Mouse (Mus musculus): ENCODE data around the gene Dapl1. TPM values are rescaled to one million over a fixed set of nuclear protein-coding genes. Genes with fewer than 3 reads are reported as not detected.

Dapl1 gene
- polyA plus RNA-seq, 2 experiments: 1.0 to 3.1 TPM

- WGBS: 68% methylated on average over 15 of the region's 15 CpGs
- H3K9ac ChIP-seq (ENCODE audit: low read depth, low read length, severe bottlenecking): no peak overlapping the region
- ATAC-seq (ENCODE audit: low FRiP score, low read depth): no peak
- peaks cover 17% of the 10 kb centered on the region for H3K4me1 ChIP-seq (ENCODE audit: control insufficient read depth, insufficient read depth, low read length)
- H3K27ac ChIP-seq (replicated peaks; ENCODE audit: low read depth, low read length): no peak overlapping the region
- no peaks in the 10 kb centered on the region for H3K9me3 ChIP-seq (ENCODE audit: control insufficient read depth, low read length)
- H3K4me3 ChIP-seq (replicated peaks; ENCODE audit: low read length): no peak overlapping the region
- H3K36me3 ChIP-seq (ENCODE audit: control insufficient read depth, insufficient read depth, low read length): no peaks in the 10 kb centered on the region
- H3K4me2 ChIP-seq (replicated peaks; ENCODE audit: low read depth, low read length, severe bottlenecking): no peak overlapping the region
- no peaks in the 10 kb centered on the region for H3K27me3 ChIP-seq (ENCODE audit: control insufficient read depth, insufficient read depth, low read length)
- no peak for DNase-seq (ENCODE audit: low spot score)
- no peak for TF ChIP-seq POLR2A (IDR thresholded peaks at IDR 0.05; ENCODE audit: borderline replicate concordance, extremely low read depth, insufficient read depth, insufficient read length)
Measured at GRCm38 (mm10) chr2:59533971-59534748, 49.7 kb downstream of the Dapl1 start.

- H3K4me3 ChIP-seq (replicated peaks; ENCODE audit: low read length): no peak overlapping the region
- no peak overlapping the region for H3K4me2 ChIP-seq (replicated peaks; ENCODE audit: low read depth, low read length, severe bottlenecking)
- WGBS: 95% methylated on average over 2 of the region's 2 CpGs
- H3K4me1 ChIP-seq (ENCODE audit: control insufficient read depth, insufficient read depth, low read length): peaks cover 15% of the 10 kb centered on the region
- H3K27me3 ChIP-seq (ENCODE audit: control insufficient read depth, insufficient read depth, low read length): no peaks in the 10 kb centered on the region
- no peaks in the 10 kb centered on the region for H3K9me3 ChIP-seq (ENCODE audit: control insufficient read depth, low read length)
- no peak for TF ChIP-seq POLR2A (IDR thresholded peaks at IDR 0.05; ENCODE audit: borderline replicate concordance, extremely low read depth, insufficient read depth, insufficient read length)
- H3K27ac ChIP-seq (replicated peaks; ENCODE audit: low read depth, low read length): no peak overlapping the region
- H3K9ac ChIP-seq (ENCODE audit: low read depth, low read length, severe bottlenecking): no peak overlapping the region
- ATAC-seq (ENCODE audit: low FRiP score, low read depth) (no peak), DNase-seq (ENCODE audit: low spot score) (no peak)
- no peaks in the 10 kb centered on the region for H3K36me3 ChIP-seq (ENCODE audit: control insufficient read depth, insufficient read depth, low read length)
Measured at GRCm38 (mm10) chr2:59536958-59537357, 52.5 kb downstream of the Dapl1 start.

GRCm38 (mm10) chr2:59538031-59538430, 53.6 kb downstream of the Dapl1 start:
- Histone ChIP-seq H3K4me1 (ENCODE audit: control insufficient read depth, insufficient read depth, low read length) (peaks cover 16% of the 10 kb centered on the region), H3K27ac (replicated peaks; ENCODE audit: low read depth, low read length) (no peak overlapping the region), H3K9ac (ENCODE audit: low read depth, low read length, severe bottlenecking) (no peak overlapping the region), H3K36me3 (ENCODE audit: control insufficient read depth, insufficient read depth, low read length) (no peaks in the 10 kb centered on the region), H3K9me3 (ENCODE audit: control insufficient read depth, low read length) (no peaks in the 10 kb centered on the region), H3K4me2 (replicated peaks; ENCODE audit: low read depth, low read length, severe bottlenecking) (no peak overlapping the region), H3K4me3 (replicated peaks; ENCODE audit: low read length) (no peak overlapping the region), H3K27me3 (ENCODE audit: control insufficient read depth, insufficient read depth, low read length) (no peaks in the 10 kb centered on the region)
- TF ChIP-seq POLR2A (IDR thresholded peaks at IDR 0.05; ENCODE audit: borderline replicate concordance, extremely low read depth, insufficient read depth, insufficient read length): no peak
- 21% methylated on average over 7 of the region's 7 CpGs for WGBS
- ATAC-seq (ENCODE audit: low FRiP score, low read depth): peak; percentile 51; the same call in 1 of the 2 replicates
- peak; percentile 45 for DNase-seq (ENCODE audit: low spot score)

- Histone ChIP-seq H3K36me3 (ENCODE audit: control insufficient read depth, insufficient read depth, low read length) (no peaks in the 10 kb centered on the region), H3K9ac (ENCODE audit: low read depth, low read length, severe bottlenecking) (no peak overlapping the region), H3K27me3 (ENCODE audit: control insufficient read depth, insufficient read depth, low read length) (no peaks in the 10 kb centered on the region), H3K27ac (replicated peaks; ENCODE audit: low read depth, low read length) (no peak overlapping the region), H3K4me3 (replicated peaks; ENCODE audit: low read length) (no peak overlapping the region), H3K9me3 (ENCODE audit: control insufficient read depth, low read length) (no peaks in the 10 kb centered on the region), H3K4me2 (replicated peaks; ENCODE audit: low read depth, low read length, severe bottlenecking) (no peak overlapping the region), H3K4me1 (ENCODE audit: control insufficient read depth, insufficient read depth, low read length) (peaks cover 23% of the 10 kb centered on the region)
- DNase-seq (ENCODE audit: low spot score): no peak
- no peak for TF ChIP-seq POLR2A (IDR thresholded peaks at IDR 0.05; ENCODE audit: borderline replicate concordance, extremely low read depth, insufficient read depth, insufficient read length)
- no peak for ATAC-seq (ENCODE audit: low FRiP score, low read depth)
- 58% methylated on average over 4 of the region's 4 CpGs for WGBS
Measured at GRCm38 (mm10) chr2:59539796-59540195, 55.3 kb downstream of the Dapl1 start.

GRCm38 (mm10) chr2:59541121-59541887, 56.9 kb downstream of the Dapl1 start:
- no peak for TF ChIP-seq POLR2A (IDR thresholded peaks at IDR 0.05; ENCODE audit: borderline replicate concordance, extremely low read depth, insufficient read depth, insufficient read length)
- no peak overlapping the region for H3K4me2 ChIP-seq (replicated peaks; ENCODE audit: low read depth, low read length, severe bottlenecking)
- no peak overlapping the region for H3K27ac ChIP-seq (replicated peaks; ENCODE audit: low read depth, low read length)
- peak; percentile 55; the same call in 1 of the 2 replicates for ATAC-seq (ENCODE audit: low FRiP score, low read depth)
- no peaks in the 10 kb centered on the region for H3K9me3 ChIP-seq (ENCODE audit: control insufficient read depth, low read length)
- 19% methylated on average over 11 of the region's 11 CpGs for WGBS
- H3K36me3 ChIP-seq (ENCODE audit: control insufficient read depth, insufficient read depth, low read length): no peaks in the 10 kb centered on the region
- no peak overlapping the region for H3K9ac ChIP-seq (ENCODE audit: low read depth, low read length, severe bottlenecking)
- H3K4me1 ChIP-seq (ENCODE audit: control insufficient read depth, insufficient read depth, low read length): peaks cover 23% of the 10 kb centered on the region
- no peaks in the 10 kb centered on the region for H3K27me3 ChIP-seq (ENCODE audit: control insufficient read depth, insufficient read depth, low read length)
- peak; percentile 85 for DNase-seq (ENCODE audit: low spot score)
- no peak overlapping the region for H3K4me3 ChIP-seq (replicated peaks; ENCODE audit: low read length)
